Mouse (Mus musculus) MEL (cell line): ENCODE measurements around the gene Gjb2. TPM values are rescaled to one million over a fixed set of nuclear protein-coding genes. Genes with fewer than 3 reads are reported as not detected.

ENCODE experiments used
- DNase-seq: peaks from one replicate; pipeline ENCODE4 v3.0.0; 2011; ENCODE audit warnings: low read depth, low spot score
- H3K27ac ChIP-seq: 2 replicates; pipeline ENCODE4 v1.5.1; 2012; ENCODE audit warnings: low read depth, mild to moderate bottlenecking, control low read depth, low read length, moderate library complexity; ENCODE audit not compliant: control insufficient read depth
- H3K27me3 ChIP-seq, 2 experiments: fragments of 150-350 bp in 1 of 2; sonication (generic) in 1 of 2; 2 replicates each; pipeline ENCODE4 v1.6.1; 2012; ENCODE audit warnings: low read length in 2 of 2, mild to moderate bottlenecking in 2 of 2, improper control_type of control experiment in 1 of 2, moderate library complexity in 1 of 2; ENCODE audit not compliant: insufficient read depth in 2 of 2, control insufficient read depth in 1 of 2
- H3K36me3 ChIP-seq, 2 experiments: 2 replicates each; pipeline ENCODE4 v1.6.1; 2012 to 2014; ENCODE audit warnings: low read length in 2 of 2, improper control_type of control experiment in 1 of 2, inconsistent platforms in 1 of 2, mild to moderate bottlenecking in 1 of 2; ENCODE audit not compliant: insufficient read depth in 2 of 2, control insufficient read depth in 1 of 2
- H3K4me1 ChIP-seq, 2 experiments: fragments of 150-350 bp in 1 of 2; sonication (generic) in 1 of 2; 2 replicates each; pipeline ENCODE4 v1.6.1; 2012; ENCODE audit warnings: low read length in 2 of 2, improper control_type of control experiment in 1 of 2, mild to moderate bottlenecking in 1 of 2; ENCODE audit not compliant: insufficient read depth in 2 of 2, control insufficient read depth in 1 of 2
- H3K4me3 ChIP-seq, 2 experiments: fragments of 150-350 bp in 1 of 2; sonication (generic) in 1 of 2; 2 replicates each; pipeline ENCODE4 v1.5.1; 2012; ENCODE audit warnings: low read depth in 2 of 2, low read length in 2 of 2, mild to moderate bottlenecking in 2 of 2, moderate library complexity in 2 of 2, control low read depth in 1 of 2, improper control_type of control experiment in 1 of 2; ENCODE audit not compliant: control insufficient read depth in 1 of 2, insufficient read depth in 1 of 2
- H3K79me2 ChIP-seq: 2 replicates; pipeline ENCODE4 v1.6.1; 2012; ENCODE audit warnings: mild to moderate bottlenecking, low read length, moderate library complexity; ENCODE audit not compliant: control insufficient read depth, poor library complexity, insufficient read depth
- H3K9ac ChIP-seq: 2 replicates; pipeline ENCODE4 v1.6.1; 2012; ENCODE audit warnings: low read depth, mild to moderate bottlenecking, control low read depth, low read length, moderate library complexity; ENCODE audit not compliant: control insufficient read depth, poor library complexity, severe bottlenecking
- H3K9me3 ChIP-seq: fragments of 150-350 bp; sonication (generic); replicated peaks from 2 replicates; pipeline ENCODE4 v1.6.1; 2012; ENCODE audit warnings: mild to moderate bottlenecking, low read length, improper control_type of control experiment, moderate library complexity; ENCODE audit not compliant: insufficient read depth
- BHLHE40 ChIP-seq: IDR thresholded peaks from 2 replicates; pipeline ENCODE4 v1.6.1; 2012; ENCODE audit warnings: low read depth, mild to moderate bottlenecking, inconsistent platforms, low read length, improper control_type of control experiment, borderline replicate concordance
- CHD2 ChIP-seq: IDR thresholded peaks from 2 replicates; pipeline ENCODE4 v1.6.1; 2011; ENCODE audit warnings: low read length, improper control_type of control experiment
- ETS1 ChIP-seq: IDR thresholded peaks from 2 replicates; pipeline ENCODE4 v1.6.1; 2012; ENCODE audit warnings: low read depth, mild to moderate bottlenecking, inconsistent platforms, low read length, improper control_type of control experiment, moderate library complexity
- HCFC1 ChIP-seq: IDR thresholded peaks from 2 replicates; pipeline ENCODE4 v1.6.1; 2012; ENCODE audit warnings: low read depth, mild to moderate bottlenecking, inconsistent platforms, low read length, improper control_type of control experiment, moderate library complexity
- MAFK ChIP-seq: IDR thresholded peaks from 2 replicates; pipeline ENCODE4 v1.6.1; 2011; ENCODE audit warnings: low read depth, mild to moderate bottlenecking, low read length, improper control_type of control experiment, borderline replicate concordance
- MAX ChIP-seq: IDR thresholded peaks from 2 replicates; pipeline ENCODE4 v1.6.1; 2011; ENCODE audit warnings: low read length, improper control_type of control experiment
- MAZ ChIP-seq: IDR thresholded peaks from 2 replicates; pipeline ENCODE4 v1.6.1; 2012; ENCODE audit warnings: low read depth, mild to moderate bottlenecking, inconsistent platforms, low read length, improper control_type of control experiment
- NELFE ChIP-seq: IDR thresholded peaks from 2 replicates; pipeline ENCODE4 v1.6.1; 2011; ENCODE audit warnings: low read depth, low read length, improper control_type of control experiment
- POLR2A ChIP-seq, 2 experiments: IDR thresholded peaks; 2 replicates each; pipeline ENCODE4 v1.6.1; 2011 to 2012; ENCODE audit warnings: low read length in 2 of 2, mild to moderate bottlenecking in 2 of 2, control low read depth in 1 of 2, improper control_type of control experiment in 1 of 2, low read depth in 1 of 2, moderate library complexity in 1 of 2; ENCODE audit not compliant: control insufficient read depth in 1 of 2, insufficient read depth in 1 of 2, poor library complexity in 1 of 2
- POLR2AphosphoS5 ChIP-seq: IDR thresholded peaks from 2 replicates; pipeline ENCODE4 v1.6.1; 2012; ENCODE audit warnings: low read depth, borderline replicate concordance, mild to moderate bottlenecking, inconsistent platforms, low read length, moderate library complexity, mixed read lengths
- RCOR1 ChIP-seq: IDR thresholded peaks from 2 replicates; pipeline ENCODE4 v1.6.1; 2012; ENCODE audit warnings: low read depth, mild to moderate bottlenecking, inconsistent platforms, low read length, improper control_type of control experiment
- SMC3 ChIP-seq: IDR thresholded peaks from 2 replicates; pipeline ENCODE4 v1.6.1; 2011; ENCODE audit warnings: low read depth, low read length, improper control_type of control experiment
- TCF12 ChIP-seq: IDR thresholded peaks from 2 replicates; pipeline ENCODE4 v1.6.1; 2014; ENCODE audit warnings: low read depth, mild to moderate bottlenecking, inconsistent platforms, low read length, improper control_type of control experiment, moderate library complexity
- USF2 ChIP-seq, 2 experiments: IDR thresholded peaks; 2 replicates each; pipeline ENCODE4 v1.6.1; 2011 to 2012; ENCODE audit warnings: improper control_type of control experiment in 2 of 2, low read length in 2 of 2, borderline replicate concordance in 1 of 2, inconsistent platforms in 1 of 2, low read depth in 1 of 2, mild to moderate bottlenecking in 1 of 2; ENCODE audit not compliant: insufficient read depth in 1 of 2
- ZC3H11A ChIP-seq: IDR thresholded peaks from 2 replicates; pipeline ENCODE4 v1.6.1; 2012; ENCODE audit warnings: low read depth, mild to moderate bottlenecking, inconsistent platforms, low read length, improper control_type of control experiment
- ZKSCAN1 ChIP-seq: IDR thresholded peaks from 2 replicates; pipeline ENCODE4 v1.6.1; 2012; ENCODE audit warnings: low read depth, mild to moderate bottlenecking, inconsistent platforms, low read length, improper control_type of control experiment, moderate library complexity
- ZNF384 ChIP-seq: IDR thresholded peaks from 2 replicates; pipeline ENCODE4 v1.6.1; 2012; ENCODE audit warnings: low read depth, mild to moderate bottlenecking, inconsistent platforms, low read length, improper control_type of control experiment
- polyA plus RNA-seq, 2 experiments: library from polyadenylated mRNA; stranded (reverse) in 1 of 2; unstranded in 1 of 2; fragments of >175 nt in 1 of 2; fragments of >200 nt in 1 of 2; gene quantifications; 2 replicates each; pipeline versions ENCODE4 v1.2.1 to v1.2.4; 2012; ENCODE audit warnings: low replicate concordance in 2 of 2, low read depth in 1 of 2; ENCODE audit not compliant: insufficient read length in 2 of 2, insufficient read depth in 1 of 2, missing spikeins in 1 of 2
- total RNA-seq: library from RNA; depleted of rRNA; stranded (reverse); fragments of 300-350 nt; gene quantifications from 2 replicates; pipeline ENCODE4 v1.2.3, GENCODE M21; 2012

The Gjb2 gene
- total and polyA plus RNA-seq, 3 experiments = not detected

GRCm38 (mm10) chr14:57122295-57122694, 17.8 kb upstream of the Gjb2 start:
- Histone ChIP-seq H3K79me2 (no peaks in the 10 kb centered on the region), H3K4me1 (no peaks in the 10 kb centered on the region), H3K36me3 (no peaks in the 10 kb centered on the region), H3K27me3 (peaks cover 3 to 5% of the 10 kb centered on the region in 2 experiments), H3K9ac (no peak overlapping the region), H3K4me3 (no peak overlapping the region), H3K9me3 (no peaks in the 10 kb centered on the region), H3K27ac (no peak overlapping the region)
- DNase-seq = no peak
- no peak for TF ChIP-seq CHD2
- no peak for TF ChIP-seq POLR2A (IDR thresholded peaks at IDR 0.05; ENCODE audit: control insufficient read depth in 1 of 2, insufficient read depth in 1 of 2, low read depth in 1 of 2, low read length in 2 of 2, poor library complexity in 1 of 2)
- no peak for TF ChIP-seq RCOR1
- TF ChIP-seq ZC3H11A = no peak
- no peak for TF ChIP-seq MAX
- TF ChIP-seq MAFK = no peak
- no peak for TF ChIP-seq ZNF384

- Histone ChIP-seq H3K4me3 (no peak within 1 kb of the TSS), H3K27me3 (peaks cover 2 to 11% of the 10 kb centered on the region in 2 experiments), H3K4me1 (no peaks in the 10 kb centered on the region), H3K79me2 (no peaks in the 10 kb centered on the region), H3K9ac (no peak within 1 kb of the TSS), H3K36me3 (no peaks in the 10 kb centered on the region), H3K27ac (no peak within 1 kb of the TSS), H3K9me3 (no peaks in the 10 kb centered on the region)
- no peak for DNase-seq
- TF ChIP-seq ETS1 (no peak), HCFC1 (no peak), SMC3 (no peak), ZKSCAN1 (no peak), MAZ (no peak), POLR2A (IDR thresholded peaks at IDR 0.05; ENCODE audit: control insufficient read depth in 1 of 2, insufficient read depth in 1 of 2, low read depth in 1 of 2, low read length in 2 of 2, poor library complexity in 1 of 2) (no peak), POLR2AphosphoS5 (no peak), BHLHE40 (no peak), TCF12 (no peak), USF2 (IDR thresholded peaks at IDR 0.05; ENCODE audit: borderline replicate concordance in 1 of 2, insufficient read depth in 1 of 2, low read depth in 1 of 2, low read length in 2 of 2) (no peak), NELFE (no peak)
Measured at GRCm38 (mm10) chr14:57115823-57116544, 11.5 kb upstream of the Gjb2 start, which contains the start of gene Gm4491. Gene Gm4491 (minus strand): TSS chr14:57115883.
